In the genomic region with DNA sequence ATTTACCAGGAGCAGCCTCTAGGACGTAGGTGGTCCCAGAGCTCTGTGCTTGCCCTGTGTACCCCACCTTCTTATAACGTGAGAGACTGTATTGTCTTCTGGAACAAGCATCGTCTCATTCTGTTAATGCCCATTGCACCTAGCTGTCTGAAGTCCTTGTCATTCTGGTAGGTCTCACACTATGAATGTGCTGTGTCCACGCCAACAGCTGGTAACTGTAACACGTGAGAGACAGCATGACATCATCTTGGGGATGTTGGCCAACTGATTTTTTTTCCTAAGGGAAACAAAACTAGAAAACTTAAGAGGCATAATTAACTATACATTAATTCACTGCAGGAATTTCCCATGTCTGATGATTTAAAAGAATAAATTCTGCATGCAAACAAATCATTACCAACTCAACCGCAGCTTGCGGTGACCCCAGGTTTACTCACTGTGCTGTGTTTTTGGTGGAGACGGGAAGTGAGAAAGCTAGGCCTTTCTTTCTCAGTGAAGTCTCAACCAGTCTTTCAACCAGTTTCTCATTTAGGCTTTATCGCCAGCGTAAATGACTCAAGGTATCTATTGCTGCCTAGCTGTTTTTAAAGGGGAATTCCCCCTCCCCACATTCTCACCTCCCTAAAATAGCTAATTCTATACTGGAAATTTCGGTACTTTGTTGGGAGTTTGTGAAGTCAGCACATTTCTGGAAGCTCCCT, we compare ENCODE assay signal across 10 mouse cellular contexts. TPM values are rescaled to one million over a fixed set of nuclear protein-coding genes. Genes with fewer than 3 reads are reported as not detected.
A peak's percentile ranks its signal among the peaks of the same experiment; 100 is the strongest.
DNase-seq lines count a peak whose midpoint lies in the region; ATAC-seq lines count a peak whose summit lies in the region.
"Had no signal": no experiment of that assay in that cellular context is flagged by ENCODE, and none has a peak within 500 bp of the region (broad histone marks: within the 10 kb centered on the region; RNA-seq: fewer than 3 reads in every experiment).

No protein-coding gene starts in this region.

- no peaks in the 10 kb centered on the region for H3K9me3 ChIP-seq in heart, embryonic 16.5 days (replicated peaks; ENCODE audit: control insufficient read depth, low read length)
- H3K9me3 ChIP-seq in embryonic facial prominence, embryonic 10.5 days, result no peaks in the 10 kb centered on the region

- H3K4me2 ChIP-seq in heart, embryonic 16.5 days (ENCODE audit: low read depth, low read length), result peak overlapping the region; percentile 36; the same call in 1 of the 2 replicates

- H3K36me3 ChIP-seq in heart, embryonic 16.5 days (ENCODE audit: control insufficient read depth, insufficient read depth), result no peaks in the 10 kb centered on the region
- H3K36me3 ChIP-seq in embryonic facial prominence, embryonic 10.5 days (replicated peaks), result 0 out of 2 replicates have a peak, but pooled peaks cover 2% of the 10 kb centered on the region

- H3K4me1 ChIP-seq in heart, embryonic 16.5 days (ENCODE audit: control insufficient read depth, insufficient read depth, low read length), result peaks cover 29% of the 10 kb centered on the region
- H3K4me1 ChIP-seq in embryonic facial prominence, embryonic 10.5 days, result no peaks in the 10 kb centered on the region

- no peak overlapping the region for H3K9ac ChIP-seq in heart, embryonic 16.5 days (ENCODE audit: low read length)

- 60% methylated on average over 11 of the region's 11 CpGs for WGBS in heart, embryonic 16.5 days
- WGBS in embryonic facial prominence, embryonic 10.5 days, result 87% methylated on average over 11 of the region's 11 CpGs

- DNase-seq in kidney, adult 9 months, result peak; percentile 23
- DNase-seq in kidney, postnatal 25 days, result no peak
- DNase-seq in A20 (ENCODE audit: low read depth, low spot score) (peak; percentile 84), MN1 (ENCODE audit: low spot score) (no peak)
- peak; percentile 55 for DNase-seq in Muller cell, postnatal 12 days (ENCODE audit: inconsistent ontology term)
- no peak for DNase-seq in embryonic facial prominence, embryonic 10.5 days (ENCODE audit: low spot score)
- DNase-seq in right cerebral cortex, postnatal 14 days, result no peak
- DNase-seq: gastrocnemius, postnatal 25 days had no signal

- no peaks in the 10 kb centered on the region for H3K27me3 ChIP-seq in heart, embryonic 16.5 days (ENCODE audit: control insufficient read depth, insufficient read depth, low read length)
- no peaks in the 10 kb centered on the region for H3K27me3 ChIP-seq in embryonic facial prominence, embryonic 10.5 days (replicated peaks; ENCODE audit: low read depth, poor library complexity, severe bottlenecking)

- H3K4me3 ChIP-seq in heart, embryonic 16.5 days (ENCODE audit: low read length), result no peak overlapping the region
- H3K4me3 ChIP-seq in embryonic facial prominence, embryonic 10.5 days, result no peak overlapping the region
- H3K4me3 ChIP-seq: left cerebral cortex, adult 2 months had no signal

- H3K27ac ChIP-seq in heart, embryonic 16.5 days (ENCODE audit: low read length), result peak overlapping the region; percentile 76
- H3K27ac ChIP-seq in embryonic facial prominence, embryonic 10.5 days (replicated peaks), result no peak overlapping the region
- H3K27ac ChIP-seq: left cerebral cortex, adult 2 months had no signal

- ATAC-seq in heart, embryonic 16.5 days (replicated peaks; ENCODE audit: extremely low read depth, insufficient read depth, low FRiP score), result no peak; the same call in 1 of the 2 replicates

RNA-seq across cellular contexts. Expression of a gene that starts 14.4 kb away (rescaled TPM):
- polyA plus RNA-seq in heart, embryonic 16.5 days (2015; fragmentation: Nextera tagmentation; extraction: Ambion mirVana), result 37.7 and 39.3 TPM in 2 replicates
- polyA plus RNA-seq in embryonic facial prominence, embryonic 10.5 days (2016; fragmentation: Nextera tagmentation; extraction: Ambion mirVana), result 25.7 and 25.9 TPM in 2 replicates

Comparison
In these comparisons a context has a peak if more than half of its experiments do, and no peak if none do; other contexts are left out.
1. DNase-seq: peak in kidney, adult 9 months (single experiment), A20 (single experiment) and Muller cell, postnatal 12 days (single experiment); none in kidney, postnatal 25 days (0 of 2), embryonic facial prominence, embryonic 10.5 days (single experiment), right cerebral cortex, postnatal 14 days (single experiment) and MN1 (single experiment).